Mouse (Mus musculus) ES-Bruce4 (cell line): Measurements from ENCODE around the gene Pkm.

ENCODE experiments used
- CTCF ChIP-seq: IDR thresholded peaks from one replicate; pipeline ENCODE4 v1.8.1; 2011; ENCODE audit warnings: low read depth, low read length
- POLR2A ChIP-seq: IDR thresholded peaks from one replicate; pipeline ENCODE4 v1.8.1; 2011; ENCODE audit warnings: low read length; ENCODE audit not compliant: insufficient read depth

DNA sequence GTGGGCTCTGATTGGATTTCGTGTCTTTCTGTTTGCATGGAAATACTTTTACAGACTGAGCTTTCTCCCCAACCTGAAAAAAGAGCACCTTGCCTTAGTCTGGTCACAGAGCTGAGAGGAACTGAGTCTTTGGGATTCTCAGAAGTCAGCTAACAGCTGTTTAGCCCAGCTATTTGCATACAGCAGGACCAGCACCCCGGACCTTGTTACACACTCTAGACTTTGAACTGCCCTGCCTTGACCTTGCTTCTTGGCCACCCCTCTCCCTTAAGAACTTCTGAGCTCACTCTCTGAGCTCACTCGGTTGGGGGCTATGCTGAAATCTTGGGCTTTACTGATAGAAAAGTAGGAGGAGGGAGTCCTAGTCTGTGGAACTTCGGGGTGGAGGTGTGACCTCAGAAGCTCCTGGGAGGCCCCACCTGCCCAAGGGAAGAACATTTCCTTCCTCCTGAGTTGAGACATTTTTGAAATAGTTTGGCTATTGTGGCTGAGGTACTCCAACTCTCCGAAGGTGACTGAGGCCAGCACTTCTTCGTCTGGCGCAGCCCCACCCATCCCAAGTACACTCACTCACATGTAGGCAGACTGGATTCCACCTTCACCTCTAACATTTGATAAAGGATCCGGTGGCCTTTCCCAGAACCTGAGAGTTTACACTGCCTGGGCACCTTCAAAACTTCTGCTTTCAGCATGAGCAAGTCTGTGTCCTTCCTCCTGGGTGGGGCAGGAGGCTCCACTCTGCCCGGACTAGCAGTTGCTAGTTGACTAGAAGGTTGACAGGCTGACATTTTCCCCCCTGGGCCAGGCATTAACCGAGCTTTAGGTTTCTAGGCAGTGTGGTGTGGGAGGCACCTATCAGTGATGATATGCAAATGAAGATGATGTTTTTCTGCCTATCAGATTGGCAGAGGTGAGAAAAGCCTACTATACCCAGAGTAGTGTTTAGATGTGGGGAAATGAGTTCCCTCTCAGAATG lies 51.0 kb downstream of the Pkm start:
- TF ChIP-seq POLR2A (no peak), CTCF (no peak)
